Mouse (Mus musculus): Measurements from ENCODE around the gene Dsn1. TPM values are rescaled to one million over a fixed set of nuclear protein-coding genes. Genes with fewer than 3 reads are reported as not detected.

The Dsn1 gene
- total and polyA plus RNA-seq, 3 experiments, result 5.3 to 123 (median 48.3) TPM

- peaks cover 50% of the 10 kb centered on the region for H3K4me1 ChIP-seq (ENCODE audit: insufficient read depth, low read depth, low read length)
- H3K36me3 ChIP-seq (replicated peaks), result peaks cover 73% of the 10 kb centered on the region
These were observed 50.6 kb downstream of the Dsn1 start for GRCm38 (mm10) chr2:156956306-156956705.

GRCm38 (mm10) chr2:156954463-156954862, 52.5 kb downstream of the Dsn1 start:
- DNase-seq (ENCODE audit: low spot score) (no peak), ATAC-seq (ENCODE audit: extremely low read depth, insufficient number of reproducible peaks, low FRiP score, poor library complexity, severe bottlenecking) (no peak)
- TF ChIP-seq GATA2 (IDR thresholded peaks at IDR 0.05; ENCODE audit: borderline replicate concordance, low read depth, low read length), result no peak
- no peak for TF ChIP-seq TAL1 (conservative IDR thresholded peaks at IDR 0.05; ENCODE audit: low read depth, low read length)
- no peak for TF ChIP-seq POLR2AphosphoS5 (IDR thresholded peaks at IDR 0.05; ENCODE audit: insufficient replicate concordance, low read depth, low read length)
- no peak for TF ChIP-seq GATA1 (IDR thresholded peaks at IDR 0.05; ENCODE audit: borderline replicate concordance, low read length)
- no peak for TF ChIP-seq CTCF (IDR thresholded peaks at IDR 0.05; ENCODE audit: low read depth, low read length)
- peaks cover 85% of the 10 kb centered on the region for H3K36me3 ChIP-seq (replicated peaks)
- no peak overlapping the region for H3K4me3 ChIP-seq (ENCODE audit: low read depth, low read length)
- no peaks in the 10 kb centered on the region for H3K27me3 ChIP-seq (ENCODE audit: insufficient read depth, low read length)
- H3K9me3 ChIP-seq (replicated peaks), result no peaks in the 10 kb centered on the region
- H3K4me1 ChIP-seq (ENCODE audit: insufficient read depth, low read depth, low read length), result peaks cover 37% of the 10 kb centered on the region

More at GRCm38 (mm10) chr2:156956306-156956705, 50.6 kb downstream of the Dsn1 start:
- Histone ChIP-seq H3K4me3 (ENCODE audit: low read depth, low read length) (no peak overlapping the region), H3K27me3 (ENCODE audit: insufficient read depth, low read length) (no peaks in the 10 kb centered on the region), H3K9me3 (replicated peaks) (no peaks in the 10 kb centered on the region)
- TF ChIP-seq GATA1 (IDR thresholded peaks at IDR 0.05; ENCODE audit: borderline replicate concordance, low read length) (no peak), TAL1 (conservative IDR thresholded peaks at IDR 0.05; ENCODE audit: low read depth, low read length) (peak; percentile 38; the same call in 1 of the 2 replicates)
- ATAC-seq (ENCODE audit: extremely low read depth, insufficient number of reproducible peaks, low FRiP score, poor library complexity, severe bottlenecking), result no peak
- no peak for DNase-seq (ENCODE audit: low spot score)

GRCm38 (mm10) chr2:156951301-156952094, 55.5 kb downstream of the Dsn1 start:
- Histone ChIP-seq H3K9me3 (replicated peaks) (no peaks in the 10 kb centered on the region), H3K27me3 (ENCODE audit: insufficient read depth, low read length) (no peaks in the 10 kb centered on the region), H3K36me3 (replicated peaks) (peaks cover 91% of the 10 kb centered on the region), H3K4me1 (ENCODE audit: insufficient read depth, low read depth, low read length) (peaks cover 13% of the 10 kb centered on the region), H3K4me3 (ENCODE audit: low read depth, low read length) (no peak overlapping the region)
- TF ChIP-seq GATA1 (IDR thresholded peaks at IDR 0.05; ENCODE audit: borderline replicate concordance, low read length) (no peak), TAL1 (conservative IDR thresholded peaks at IDR 0.05; ENCODE audit: low read depth, low read length) (no peak), POLR2AphosphoS5 (IDR thresholded peaks at IDR 0.05; ENCODE audit: insufficient replicate concordance, low read depth, low read length) (no peak), GATA2 (IDR thresholded peaks at IDR 0.05; ENCODE audit: borderline replicate concordance, low read depth, low read length) (no peak), CTCF (IDR thresholded peaks at IDR 0.05; ENCODE audit: low read depth, low read length) (no peak)
- DNase-seq (ENCODE audit: low spot score), result no peak
- ATAC-seq (ENCODE audit: extremely low read depth, insufficient number of reproducible peaks, low FRiP score, poor library complexity, severe bottlenecking), result no peak

- DNase-seq (ENCODE audit: low spot score) (no peak), ATAC-seq (ENCODE audit: extremely low read depth, insufficient number of reproducible peaks, low FRiP score, poor library complexity, severe bottlenecking) (no peak)
- Histone ChIP-seq H3K4me1 (ENCODE audit: insufficient read depth, low read depth, low read length) (peaks cover 6% of the 10 kb centered on the region; the same call in 1 of the 2 replicates), H3K36me3 (replicated peaks) (peaks cover 90% of the 10 kb centered on the region), H3K27me3 (ENCODE audit: insufficient read depth, low read length) (no peaks in the 10 kb centered on the region), H3K4me3 (ENCODE audit: low read depth, low read length) (no peak overlapping the region), H3K9me3 (replicated peaks) (no peaks in the 10 kb centered on the region)
- no peak for TF ChIP-seq TAL1 (conservative IDR thresholded peaks at IDR 0.05; ENCODE audit: low read depth, low read length)
- no peak for TF ChIP-seq POLR2AphosphoS5 (IDR thresholded peaks at IDR 0.05; ENCODE audit: insufficient replicate concordance, low read depth, low read length)
- TF ChIP-seq GATA2 (IDR thresholded peaks at IDR 0.05; ENCODE audit: borderline replicate concordance, low read depth, low read length), result no peak
These were observed 56.1 kb downstream of the Dsn1 start for GRCm38 (mm10) chr2:156950816-156951215.

Other genes with a start within 250 kb of the Dsn1 start
- gene Myl9, start 231.7 kb downstream of the Dsn1 start, total RNA-seq (2014; fragmentation: Nextera tagmentation), result not detected in 2 replicates
- 1.3 TPM in 1 of 2 replicates, not detected in the other for gene Myl9, start 231.7 kb downstream of the Dsn1 start, total RNA-seq (2017)
- gene Myl9, start 231.7 kb downstream of the Dsn1 start, polyA plus RNA-seq (2012), result 0.43 and 0.44 TPM in 2 replicates
- 22.8 and 25.7 TPM in 2 replicates for gene Tgif2, start 167.1 kb downstream of the Dsn1 start, total RNA-seq (2014; fragmentation: Nextera tagmentation)
- gene Tgif2, start 167.1 kb downstream of the Dsn1 start, total RNA-seq (2017), result 24.9 and 26.7 TPM in 2 replicates
- gene Tgif2, start 167.1 kb downstream of the Dsn1 start, polyA plus RNA-seq (2012), result 60.6 and 77.6 TPM in 2 replicates
- gene 4930518I15Rik, start 149.2 kb downstream of the Dsn1 start, total RNA-seq (2014; fragmentation: Nextera tagmentation), result 4.2 and 6.8 TPM in 2 replicates
- 1.6 and 1.9 TPM in 2 replicates for gene 4930518I15Rik, start 149.2 kb downstream of the Dsn1 start, total RNA-seq (2017)
- 0.09 TPM in 2 replicates for gene 4930518I15Rik, start 149.2 kb downstream of the Dsn1 start, polyA plus RNA-seq (2012)
- 97.3 and 108 TPM in 2 replicates for gene Rab5if, start 144.0 kb downstream of the Dsn1 start, total RNA-seq (2014; fragmentation: Nextera tagmentation)
- 210 and 302 TPM in 2 replicates for gene Rab5if, start 144.0 kb downstream of the Dsn1 start, total RNA-seq (2017)
- gene Rab5if, start 144.0 kb downstream of the Dsn1 start, polyA plus RNA-seq (2012), result 103 and 173 TPM in 2 replicates
- 0.83 TPM in 1 of 2 replicates, not detected in the other for gene Sla2, start 120.0 kb downstream of the Dsn1 start, total RNA-seq (2014; fragmentation: Nextera tagmentation)
- gene Sla2, start 120.0 kb downstream of the Dsn1 start, total RNA-seq (2017), result 0.98 and 1.0 TPM in 2 replicates
- 0.62 and 0.83 TPM in 2 replicates for gene Sla2, start 120.0 kb downstream of the Dsn1 start, polyA plus RNA-seq (2012)
- gene Ndrg3, start 15.1 kb downstream of the Dsn1 start, total RNA-seq (2014; fragmentation: Nextera tagmentation), result 139 and 157 TPM in 2 replicates
- 113 and 121 TPM in 2 replicates for gene Ndrg3, start 15.1 kb downstream of the Dsn1 start, total RNA-seq (2017)
- 13.5 and 14.3 TPM in 2 replicates for gene Ndrg3, start 15.1 kb downstream of the Dsn1 start, polyA plus RNA-seq (2012)
- gene Soga1, start 72.1 kb upstream of the Dsn1 start, total RNA-seq (2014; fragmentation: Nextera tagmentation), result 2.1 and 2.6 TPM in 2 replicates
- 6.0 TPM in 2 replicates for gene Soga1, start 72.1 kb upstream of the Dsn1 start, total RNA-seq (2017)
- gene Soga1, start 72.1 kb upstream of the Dsn1 start, polyA plus RNA-seq (2012), result 15.9 and 16.4 TPM in 2 replicates
- gene Tldc2, start 79.9 kb upstream of the Dsn1 start, total RNA-seq (2014; fragmentation: Nextera tagmentation), result not detected in 2 replicates
- not detected in 2 replicates for gene Tldc2, start 79.9 kb upstream of the Dsn1 start, total RNA-seq (2017)
- not detected in 2 replicates for gene Tldc2, start 79.9 kb upstream of the Dsn1 start, polyA plus RNA-seq (2012)
- gene Samhd1, start 128.1 kb upstream of the Dsn1 start, total RNA-seq (2014; fragmentation: Nextera tagmentation), result 153 and 177 TPM in 2 replicates
- 99.6 and 109 TPM in 2 replicates for gene Samhd1, start 128.1 kb upstream of the Dsn1 start, total RNA-seq (2017)
- 19.9 and 23.6 TPM in 2 replicates for gene Samhd1, start 128.1 kb upstream of the Dsn1 start, polyA plus RNA-seq (2012)
- gene Rbl1, start 197.4 kb upstream of the Dsn1 start, total RNA-seq (2014; fragmentation: Nextera tagmentation), result 96.7 and 97.4 TPM in 2 replicates
- 74.1 and 88.2 TPM in 2 replicates for gene Rbl1, start 197.4 kb upstream of the Dsn1 start, total RNA-seq (2017)
- gene Rbl1, start 197.4 kb upstream of the Dsn1 start, polyA plus RNA-seq (2012), result 10.9 and 11.1 TPM in 2 replicates

Measured in G1E (cell line).